Mouse (Mus musculus) embryo, embryonic 11.5 days (tissue): ENCODE data around the gene Cacfd1.

Source experiments
- DNase-seq: peaks from one replicate; pipeline ENCODE4 v3.0.0-alpha.2; 2012; ENCODE audit warnings: low read depth, low spot score

The Cacfd1 gene

DNA sequence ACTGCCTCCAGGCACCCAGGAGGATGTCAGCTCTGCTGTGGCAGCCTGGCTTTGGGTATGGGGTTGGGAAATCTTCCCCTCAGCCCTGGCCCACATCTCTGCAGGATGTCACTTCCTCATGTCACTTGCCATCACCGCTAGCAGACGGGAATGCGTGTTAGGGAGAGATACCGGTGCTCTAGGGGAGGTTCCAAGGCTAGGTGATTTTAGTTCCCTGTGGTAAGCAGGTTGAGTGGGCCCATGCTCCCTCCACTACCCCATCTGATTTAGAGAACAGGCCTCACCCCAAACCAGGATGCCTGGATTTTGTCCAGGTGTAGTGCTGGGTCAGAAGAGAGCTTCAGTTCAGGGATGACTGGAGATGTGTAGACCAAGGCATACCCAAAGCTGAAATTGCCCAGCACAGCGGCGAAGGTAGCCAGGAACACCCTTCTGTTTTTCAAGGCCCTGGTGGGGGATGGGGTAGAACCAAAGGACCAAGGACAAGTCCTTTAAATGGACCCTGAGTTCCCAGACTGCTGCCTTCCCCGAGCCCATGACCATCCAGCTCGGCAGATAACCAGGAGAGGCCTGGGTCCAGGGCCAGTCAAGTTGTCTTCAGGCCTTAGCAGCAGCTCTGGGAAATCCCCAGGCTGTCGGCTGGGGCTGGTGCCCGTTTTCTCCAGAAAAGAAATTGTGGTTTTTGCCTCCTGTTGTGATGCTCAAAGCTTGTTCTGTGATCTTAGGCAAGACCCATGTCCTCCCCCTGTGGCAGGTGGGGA lies 17.3 kb downstream of the Cacfd1 start:
- DNase-seq, result no peak

DNA sequence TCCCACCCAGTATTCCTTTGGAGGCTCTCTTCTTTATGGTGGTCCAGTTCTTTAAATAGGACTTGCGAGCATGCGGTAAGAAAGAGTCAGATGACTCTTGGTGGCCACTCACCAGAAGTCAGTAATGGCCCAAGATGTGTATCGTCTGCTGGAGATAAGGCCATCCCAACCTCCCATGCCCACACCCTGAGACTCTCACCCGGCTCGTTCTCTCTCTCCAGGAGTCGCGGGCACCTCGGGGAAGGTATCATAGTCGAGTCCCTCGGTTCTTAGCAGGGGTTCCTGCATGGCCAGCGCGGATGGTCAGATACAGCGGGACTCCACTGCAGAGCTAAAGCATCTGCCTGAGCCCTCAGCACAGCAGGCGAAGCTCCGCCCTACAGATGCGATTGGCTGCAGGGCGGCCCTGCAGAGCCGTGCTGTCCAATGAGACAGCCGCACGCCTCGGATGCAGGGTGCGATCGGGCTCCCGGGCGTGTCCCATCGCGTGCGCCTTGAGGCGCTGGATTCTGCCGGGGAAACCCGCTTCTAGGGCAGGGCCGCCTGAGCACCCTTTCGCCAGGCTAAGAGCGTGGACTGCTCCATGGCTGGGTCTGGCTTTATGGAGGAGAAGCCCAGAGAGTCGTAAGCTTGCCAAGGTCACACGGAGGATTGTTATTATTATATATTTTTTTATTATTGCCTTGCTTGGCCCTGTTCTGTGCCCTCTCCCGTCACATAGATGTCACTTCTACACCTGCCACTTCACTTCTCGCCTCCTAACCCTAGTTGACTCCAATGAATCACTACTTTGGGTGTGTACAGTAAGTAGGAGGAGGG lies 18.1 kb downstream of the Cacfd1 start, which contains the start of gene Slc2a6:
Gene Slc2a6 (minus strand): TSS at position 381 of the 819 bp plus-strand sequence.
- DNase-seq, result peak; percentile 74

DNA sequence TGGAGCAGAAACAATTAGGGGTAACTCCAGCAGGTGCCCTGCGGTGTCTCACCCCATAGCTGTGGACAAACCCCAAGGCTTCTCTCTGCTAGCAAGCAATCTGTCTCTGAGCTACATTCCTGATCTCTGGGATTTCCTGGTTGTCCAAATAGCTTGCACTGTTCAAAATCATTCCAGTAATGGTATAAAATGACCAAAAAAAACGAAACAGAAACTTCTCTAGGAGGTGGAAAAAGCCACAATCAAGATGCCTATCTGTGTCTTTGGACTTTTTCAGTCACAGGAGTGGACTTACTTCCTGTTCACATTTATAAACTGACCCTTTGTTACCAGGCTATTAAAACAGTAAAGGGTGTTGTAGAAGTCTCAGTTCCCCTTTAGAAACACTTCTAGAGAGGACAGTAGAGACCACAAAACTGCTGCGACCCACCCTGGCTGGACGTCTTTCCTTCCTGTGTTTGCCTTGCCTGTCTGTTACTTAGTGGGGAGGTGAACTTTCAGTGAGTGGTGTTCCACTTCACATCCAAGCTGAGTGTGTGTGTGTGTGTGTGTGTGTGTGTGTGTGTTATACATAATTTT lies 18.8 kb downstream of the Cacfd1 start:
- no peak for DNase-seq

DNA sequence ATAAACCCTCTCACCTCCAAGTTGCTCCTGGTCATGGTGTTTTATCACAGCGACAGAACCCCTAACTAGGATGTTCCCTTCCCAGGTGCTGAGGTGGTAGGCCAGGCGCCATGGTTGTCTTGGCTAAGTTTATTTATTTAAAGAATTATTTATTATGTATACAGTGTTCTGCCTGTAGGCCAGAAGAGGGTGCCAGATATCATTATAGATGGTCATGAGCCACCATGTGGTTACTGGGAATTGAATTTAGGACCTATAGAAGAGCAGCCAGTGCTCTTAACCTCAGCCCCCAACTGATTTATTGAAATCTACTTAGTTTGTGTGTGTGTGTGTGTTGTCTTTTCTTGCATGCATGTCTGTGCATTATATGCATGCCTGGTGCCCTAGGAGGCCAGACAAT lies 22.6 kb downstream of the Cacfd1 start:
- no peak for DNase-seq

DNA sequence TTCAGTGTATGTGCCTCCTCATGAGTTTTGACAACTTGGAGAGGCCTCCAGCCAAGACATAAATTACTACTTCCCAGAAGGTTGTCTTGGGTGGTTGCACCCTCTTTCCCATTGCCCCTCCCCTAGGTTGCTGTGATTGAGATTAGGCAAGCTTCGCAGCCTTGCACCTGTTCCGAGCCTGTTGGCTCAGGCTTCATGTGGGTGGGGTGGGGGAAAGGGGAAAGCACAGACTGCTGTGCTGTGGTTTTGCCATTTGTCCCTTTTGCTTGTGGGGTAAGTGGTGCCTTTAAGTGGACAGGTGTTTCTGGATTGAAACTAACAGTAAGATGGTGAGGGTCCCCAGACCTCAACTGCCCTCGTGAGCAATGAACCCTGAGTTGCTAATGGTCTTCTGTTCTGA lies 26.3 kb downstream of the Cacfd1 start:
- no peak for DNase-seq

DNA sequence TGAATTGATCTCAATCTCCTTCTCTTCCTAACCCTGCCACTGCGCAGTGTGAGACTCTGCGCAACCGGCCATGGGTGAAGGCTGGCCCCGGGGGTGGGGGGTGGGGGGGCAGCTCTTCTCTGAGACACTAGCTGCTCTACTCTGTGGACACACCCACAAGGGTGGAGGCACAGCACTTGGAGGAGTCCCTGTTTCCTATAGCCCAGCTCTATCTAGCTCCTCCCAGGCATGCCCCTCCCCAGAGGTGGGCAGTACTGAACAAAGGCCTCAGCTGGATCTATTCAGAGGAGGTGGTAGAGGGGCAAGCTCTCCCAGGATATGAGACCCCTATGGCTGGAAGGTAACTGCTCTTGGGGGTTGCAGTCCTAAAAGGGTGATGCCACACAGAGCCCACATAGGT lies 27.3 kb downstream of the Cacfd1 start:
- DNase-seq, result no peak

DNA sequence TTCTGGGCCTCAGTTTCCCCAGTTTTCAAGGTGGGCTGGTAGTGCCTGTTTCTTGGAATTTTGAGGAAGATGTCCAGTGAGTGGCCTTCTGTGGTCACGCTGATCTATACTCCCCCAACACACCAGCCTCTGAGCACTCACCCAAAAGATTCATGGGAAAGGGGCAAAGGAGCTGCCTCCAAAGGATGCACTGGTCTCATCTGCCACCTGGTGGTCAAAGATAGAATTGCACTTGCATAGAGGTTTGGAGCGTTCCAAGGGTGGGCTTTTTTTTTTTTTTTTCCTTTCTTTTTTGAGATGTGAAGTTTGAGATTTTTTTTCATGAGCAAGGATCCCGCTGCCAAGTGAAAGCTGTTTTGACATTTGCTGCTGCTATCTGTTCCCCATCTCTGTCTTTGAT lies 28.9 kb downstream of the Cacfd1 start:
- peak; percentile 81 for DNase-seq

DNA sequence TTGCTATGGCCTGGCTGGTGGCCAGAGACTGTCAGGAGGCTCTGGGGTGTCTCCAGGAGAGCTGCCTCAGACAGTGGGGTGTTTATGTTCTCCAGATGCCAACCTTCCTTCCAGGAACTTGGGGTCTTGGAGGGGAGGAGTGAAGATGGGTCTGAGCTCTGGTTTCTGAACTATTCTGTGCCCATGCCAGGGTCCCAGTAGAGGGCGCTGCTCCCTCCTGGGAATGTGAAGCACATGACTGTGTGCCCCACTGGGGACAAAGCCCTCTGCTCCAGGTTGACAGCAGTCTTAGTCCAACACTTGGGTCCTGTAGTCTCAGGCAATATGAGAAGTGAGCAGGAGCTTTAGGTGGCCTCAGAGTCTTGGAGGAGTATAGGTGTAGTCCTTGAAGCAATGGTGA lies 29.6 kb downstream of the Cacfd1 start:
- no peak for DNase-seq

DNA sequence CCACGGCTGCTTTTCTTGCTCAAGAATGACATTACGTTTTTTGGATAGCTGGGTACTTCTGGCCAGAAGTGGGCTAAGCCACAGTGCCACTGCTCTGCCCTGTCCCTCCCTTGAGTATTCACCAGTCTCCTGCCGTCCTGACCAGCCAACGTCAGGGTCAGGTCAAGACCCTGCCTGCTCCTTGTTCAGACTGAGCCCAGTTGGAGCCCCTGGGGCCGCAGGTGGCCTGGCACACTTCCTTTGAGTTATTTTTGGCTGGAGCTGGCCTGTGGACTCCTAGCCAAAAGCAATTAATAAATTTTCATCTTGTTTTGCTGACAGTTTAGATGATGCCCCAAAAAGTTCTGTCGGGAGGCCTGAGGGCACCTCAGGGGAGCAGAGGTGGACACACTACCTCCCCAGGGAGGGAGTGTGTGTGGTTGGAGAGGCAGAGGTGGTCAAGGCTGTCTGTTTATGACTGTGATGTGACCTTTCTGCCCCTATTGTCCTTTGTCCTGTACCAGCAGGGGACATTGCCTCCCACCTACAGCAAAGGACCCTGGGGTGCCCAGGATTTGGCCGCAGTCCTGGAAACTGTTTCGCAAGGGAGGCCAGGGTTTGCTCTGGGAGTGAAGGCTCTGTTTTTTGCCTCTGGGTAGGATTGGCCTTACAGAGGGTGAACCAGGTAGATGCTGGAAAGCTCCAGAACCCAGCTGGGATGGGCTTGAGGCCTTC lies 32.6 kb downstream of the Cacfd1 start:
- DNase-seq, result no peak

DNA sequence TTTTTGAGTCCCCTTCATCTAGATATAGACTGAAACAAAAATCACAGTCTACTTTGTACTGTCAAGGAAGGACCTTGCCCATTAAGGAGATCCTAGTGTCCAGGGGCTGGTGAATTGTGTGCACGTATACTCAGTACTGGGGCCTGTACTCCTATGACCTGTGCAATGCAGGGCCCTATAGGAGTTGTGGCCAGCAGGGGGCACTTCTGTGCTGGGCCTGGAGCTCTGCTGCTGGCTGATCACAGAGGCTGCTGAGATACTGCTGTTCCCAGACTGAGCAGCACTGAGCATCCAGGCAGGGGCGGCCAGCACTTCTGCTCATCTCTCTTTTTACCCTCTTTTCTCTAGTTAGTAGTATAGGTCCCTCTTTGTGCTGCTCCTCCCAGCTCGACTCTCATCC lies 33.7 kb downstream of the Cacfd1 start:
- DNase-seq, result peak; percentile 79

DNA sequence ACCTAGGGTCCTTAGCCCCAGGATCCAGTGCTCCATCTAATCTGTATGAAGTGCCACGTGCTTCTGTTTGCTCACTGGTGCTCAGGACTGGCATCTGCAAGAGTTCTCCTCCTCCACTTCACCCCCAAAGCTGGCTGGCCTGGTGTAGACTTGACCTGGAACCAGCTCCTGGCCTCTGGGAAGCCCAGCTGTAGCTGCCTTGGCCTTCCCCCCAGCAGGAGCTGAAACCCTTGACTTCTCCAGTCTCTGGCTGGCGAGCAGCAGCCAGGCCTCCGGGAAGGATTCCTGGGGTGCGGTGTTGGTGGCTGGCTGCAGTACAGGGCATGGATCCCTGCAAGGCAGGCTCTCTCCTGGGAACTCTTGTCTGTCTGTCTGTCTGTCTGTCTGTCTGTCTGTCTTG lies 34.4 kb downstream of the Cacfd1 start:
- no peak for DNase-seq

DNA sequence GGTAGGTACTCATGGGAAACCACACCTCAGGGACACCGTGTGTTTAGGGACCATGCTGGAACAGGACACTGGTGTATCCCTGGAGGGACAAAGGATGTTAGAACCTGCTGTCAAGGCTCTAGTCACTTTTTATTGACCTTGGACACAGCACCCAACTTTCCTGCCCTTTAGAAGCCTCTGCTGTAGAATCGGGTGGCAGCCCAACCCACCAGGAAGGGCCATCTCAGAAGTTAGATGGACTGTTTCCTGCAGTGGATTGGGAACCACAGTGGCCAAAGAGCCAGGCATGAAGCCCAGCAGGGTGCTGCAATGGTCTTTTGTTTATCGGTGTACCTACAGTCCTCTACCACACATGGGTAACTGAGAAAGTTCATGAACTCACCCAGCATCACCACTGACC lies 34.9 kb downstream of the Cacfd1 start:
- DNase-seq, result no peak

DNA sequence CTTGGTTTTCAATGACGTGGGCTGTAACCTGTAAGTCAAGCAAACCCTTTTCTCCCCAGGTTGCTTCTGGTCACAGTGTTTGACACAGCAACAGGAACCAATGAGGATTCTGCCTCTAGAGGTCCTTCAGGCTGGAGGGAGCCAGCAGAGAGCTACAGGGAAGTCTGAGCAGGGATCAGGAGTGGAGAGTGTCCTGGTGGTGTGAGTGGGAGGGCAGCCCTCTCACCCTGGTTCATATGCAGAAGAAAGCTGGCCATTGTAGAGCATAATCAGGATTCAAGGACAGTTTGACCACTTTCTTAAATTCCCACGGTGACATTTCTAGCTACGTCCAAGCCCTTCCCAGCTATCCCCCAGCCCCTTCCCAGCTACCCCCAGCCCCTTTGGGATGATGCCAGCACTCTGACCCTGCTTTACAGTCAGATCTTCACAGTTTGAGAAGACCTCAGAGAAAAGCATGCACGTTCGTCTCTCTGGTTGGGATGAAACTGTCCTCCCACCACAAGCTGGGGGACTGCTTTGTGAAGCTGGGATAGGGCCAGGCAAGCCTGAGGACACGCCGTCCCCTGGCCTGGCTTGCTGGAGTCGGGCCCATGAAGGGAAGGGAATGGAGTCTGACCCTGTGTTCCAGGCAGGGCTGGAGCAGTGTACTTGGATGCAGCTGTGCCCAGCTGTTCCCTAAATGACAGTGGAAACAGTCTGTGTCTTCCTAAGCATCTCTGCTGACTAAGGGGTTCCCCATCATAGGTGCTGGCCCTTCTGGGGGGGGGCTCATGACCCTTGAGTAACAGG lies 36.4 kb downstream of the Cacfd1 start:
- no peak for DNase-seq

DNA sequence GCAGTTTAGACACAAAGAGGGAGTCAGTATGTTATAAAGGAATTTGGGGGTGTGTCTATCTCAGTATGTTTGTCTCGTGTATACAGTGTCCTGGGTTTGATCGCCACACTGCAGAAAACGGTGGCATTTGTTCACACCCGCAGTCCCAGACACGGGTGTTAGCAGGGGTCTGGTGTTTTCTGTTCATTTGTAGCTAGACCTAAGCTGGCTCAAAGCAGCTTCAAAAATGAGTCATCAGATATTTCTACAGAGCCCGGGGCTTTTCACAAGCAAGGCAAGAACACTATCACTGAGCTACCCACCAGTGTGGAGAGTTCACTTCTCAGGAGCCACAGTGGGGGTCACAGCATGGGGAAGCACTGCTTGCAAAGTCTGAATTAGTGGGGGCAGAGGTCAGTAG lies 39.7 kb downstream of the Cacfd1 start:
- no peak for DNase-seq

DNA sequence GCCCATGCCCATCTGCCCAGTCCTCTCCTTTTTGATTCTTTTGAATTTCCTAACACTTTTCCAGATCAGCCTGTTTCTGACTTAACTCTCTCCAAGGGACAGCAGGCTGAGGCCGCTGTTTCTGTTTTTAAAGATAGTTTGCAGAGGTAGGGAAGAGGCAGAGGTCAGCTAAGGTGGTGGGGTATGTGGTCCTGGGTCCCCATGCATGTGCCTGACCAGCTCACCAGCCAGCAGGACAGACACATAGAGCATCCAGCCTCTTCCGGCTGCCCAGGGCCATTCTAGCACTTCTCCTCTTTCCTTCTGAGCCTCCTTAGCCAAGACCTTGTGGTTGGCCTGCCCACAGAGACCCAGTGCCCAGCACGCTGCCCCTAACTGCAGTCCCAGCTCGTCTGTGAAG lies 48.5 kb downstream of the Cacfd1 start:
- no peak for DNase-seq

DNA sequence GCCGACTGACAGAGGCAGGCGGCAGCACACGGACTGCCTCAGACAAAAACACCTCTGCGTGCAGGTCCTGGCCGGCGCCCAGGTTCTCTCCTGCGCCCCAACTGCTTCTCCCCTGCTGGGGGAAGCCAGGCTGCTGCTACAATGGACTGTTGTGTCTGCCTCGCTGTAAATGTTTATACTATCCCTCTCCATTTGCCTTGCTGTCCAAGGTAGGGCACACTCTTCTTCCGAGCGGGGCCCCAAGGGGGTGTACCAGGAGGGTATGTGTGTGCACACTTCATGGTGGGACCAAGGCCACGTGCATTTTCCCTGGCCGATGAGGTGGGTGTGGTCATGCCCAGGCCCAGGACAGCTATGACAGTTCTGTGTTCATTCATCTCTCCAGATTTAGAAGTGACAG lies 49.0 kb downstream of the Cacfd1 start:
- DNase-seq, result no peak

DNA sequence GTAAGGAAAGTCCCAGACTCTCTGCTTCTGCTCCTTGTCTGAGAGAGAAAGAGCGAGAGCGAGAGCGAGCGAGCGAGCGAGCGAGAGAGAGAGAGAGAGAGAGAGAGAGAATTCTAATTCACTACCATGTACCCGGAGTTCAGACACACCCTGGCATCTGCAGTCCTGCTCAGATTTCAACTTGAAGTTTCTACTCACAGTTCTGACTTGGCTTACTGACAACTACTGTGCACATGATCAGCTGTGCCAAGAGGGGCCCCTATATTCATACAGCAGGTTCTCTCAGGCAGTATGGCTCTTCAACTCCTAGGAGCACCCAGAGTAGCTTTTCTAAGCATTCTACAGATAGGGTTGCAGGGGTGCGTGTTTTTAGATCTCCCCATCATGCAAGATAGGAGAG lies 49.5 kb downstream of the Cacfd1 start:
- no peak for DNase-seq

DNA sequence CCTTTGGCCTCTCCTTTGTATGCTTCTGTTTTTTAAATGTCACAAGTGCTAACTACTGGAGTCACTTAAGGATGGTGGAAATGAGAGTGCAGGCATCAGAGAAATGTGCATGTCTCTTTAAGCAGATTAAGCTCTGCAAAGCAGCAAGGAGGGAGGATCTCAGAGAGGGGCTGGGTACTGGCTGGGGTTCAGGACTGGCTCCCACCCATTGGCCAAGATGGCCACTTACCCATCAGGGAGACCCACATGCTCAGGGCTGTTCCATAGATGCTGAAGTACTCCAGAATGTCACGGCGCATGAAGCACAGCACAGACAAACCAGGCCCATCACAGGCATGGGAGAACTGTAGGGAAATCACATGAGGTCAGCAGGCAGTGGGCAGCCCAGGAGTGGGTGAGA lies 57.4 kb downstream of the Cacfd1 start:
- no peak for DNase-seq

DNA sequence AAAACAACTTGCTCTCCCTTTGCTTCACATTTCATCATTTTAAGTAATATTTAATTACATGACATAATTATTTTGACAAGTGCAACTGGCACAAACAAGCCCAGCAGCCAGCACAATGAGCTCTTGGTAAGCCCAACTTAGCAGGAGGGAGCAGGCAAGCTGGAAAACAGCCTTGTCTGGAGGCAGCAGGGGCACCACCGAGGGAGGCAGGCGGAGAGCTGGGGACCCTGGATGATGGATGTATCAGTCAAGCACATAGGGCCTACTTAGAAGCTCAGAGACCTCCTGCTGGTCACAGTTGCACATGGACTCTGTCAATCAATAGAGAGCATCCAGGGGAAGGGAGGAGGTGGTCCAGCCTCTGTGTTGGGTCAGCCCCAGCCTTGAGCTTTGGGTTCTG lies 58.3 kb downstream of the Cacfd1 start:
- no peak for DNase-seq

DNA sequence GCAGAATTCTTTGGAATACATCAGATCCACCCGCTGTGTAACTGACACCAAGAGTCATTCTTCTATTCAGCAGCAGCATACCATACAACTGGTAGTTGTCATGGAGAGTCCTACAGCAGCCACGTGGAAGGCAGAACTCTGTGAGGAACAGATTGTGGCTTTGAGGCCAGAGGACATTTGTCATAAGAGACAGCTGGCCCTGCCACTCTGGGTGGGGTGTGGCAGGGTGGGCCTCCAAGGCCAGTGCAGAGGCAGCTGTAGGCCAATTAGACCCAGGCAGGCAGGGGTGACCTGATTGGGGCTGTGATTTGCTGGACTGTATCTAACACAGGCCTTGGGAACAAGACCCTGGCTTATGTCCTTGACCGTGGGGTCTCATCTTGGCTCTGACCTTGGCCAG lies 59.9 kb downstream of the Cacfd1 start:
- no peak for DNase-seq

DNA sequence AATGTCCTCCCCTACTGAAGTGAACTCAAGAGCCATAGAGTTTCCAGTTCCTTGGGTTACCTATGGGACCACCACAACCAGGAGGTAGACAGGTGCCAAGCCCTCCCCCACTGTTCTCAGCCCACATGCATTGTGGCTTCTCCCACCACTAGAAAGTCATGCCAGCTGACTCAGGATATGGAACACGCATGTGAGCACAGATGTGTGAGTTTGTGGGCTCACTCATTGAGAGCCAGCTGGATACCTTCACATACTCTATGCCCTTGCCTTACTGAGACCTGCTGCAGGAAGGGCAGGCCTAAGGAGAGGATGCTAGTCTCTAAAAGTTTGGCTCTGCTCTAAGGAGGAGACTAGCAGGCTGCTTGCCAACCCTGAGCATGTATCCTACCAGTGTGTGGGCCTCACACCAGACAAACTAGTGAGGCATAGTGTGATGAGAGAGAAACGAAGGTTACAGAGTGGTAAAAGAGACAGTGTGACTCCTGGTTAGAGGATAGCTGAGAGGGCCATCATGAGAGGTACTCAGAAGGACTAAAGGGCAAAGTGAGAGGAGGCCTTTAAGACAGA lies 60.6 kb downstream of the Cacfd1 start:
- DNase-seq, result no peak
